In genomic region chr6:52164626-52165440, GRCm38 (mm10) we compare ENCODE assay signal across 8 mouse cellular contexts. TPM values are rescaled to one million over a fixed set of nuclear protein-coding genes. Genes with fewer than 3 reads are reported as not detected.
A peak's percentile ranks its signal among the peaks of the same experiment; 100 is the strongest.
DNase-seq lines count a peak whose midpoint lies in the region; ATAC-seq and TF ChIP-seq lines count a peak whose summit lies in the region.

Hoxa2 (minus strand) TSS chr6:52164831.

- no peak within 1 kb of the TSS; the same call in 1 of the 2 replicates for H3K27ac ChIP-seq in thymus, adult 2 months (ENCODE audit: control insufficient read depth, insufficient read depth, low read length)
- H3K27ac ChIP-seq in hindbrain, embryonic 10.5 days = peak within 1 kb of the TSS; percentile 95
- H3K27ac ChIP-seq in limb, embryonic 15.5 days = no peak within 1 kb of the TSS

- no peaks in the 10 kb centered on the region for H3K9me3 ChIP-seq in hindbrain, embryonic 10.5 days
- no peaks in the 10 kb centered on the region for H3K9me3 ChIP-seq in limb, embryonic 15.5 days

- peak within 1 kb of the TSS; percentile 19; the same call in 1 of the 2 replicates for H3K4me3 ChIP-seq in thymus, adult 2 months (ENCODE audit: control insufficient read depth, insufficient read depth, low read length)
- H3K4me3 ChIP-seq in hindbrain, embryonic 10.5 days = peak within 1 kb of the TSS; percentile 81
- peak within 1 kb of the TSS; percentile 30 for H3K4me3 ChIP-seq in limb, embryonic 15.5 days

- WGBS in thymus, adult 2 months = 39% methylated on average over 25 of the region's 25 CpGs
- under 1% methylated on average over 25 of the region's 25 CpGs for WGBS in hindbrain, embryonic 10.5 days
- WGBS in limb, embryonic 15.5 days = 5% methylated on average over 25 of the region's 25 CpGs

- TF ChIP-seq CTCF in thymus, adult 2 months (IDR thresholded peaks at IDR 0.05; ENCODE audit: borderline replicate concordance, control insufficient read depth, extremely low read depth, insufficient read depth, low read length, poor library complexity) = no peak

- no peak within 1 kb of the TSS for H3K9ac ChIP-seq in limb, embryonic 15.5 days

- H3K27me3 ChIP-seq in thymus, adult 2 months (ENCODE audit: control insufficient read depth, insufficient read depth, low read length) = peaks cover 5% of the 10 kb centered on the region
- peaks cover 100% of the 10 kb centered on the region for H3K27me3 ChIP-seq in hindbrain, embryonic 10.5 days (ENCODE audit: insufficient read depth, poor library complexity, severe bottlenecking)
- H3K27me3 ChIP-seq in limb, embryonic 15.5 days = peaks cover 75% of the 10 kb centered on the region

- TF ChIP-seq POLR2A in thymus, adult 2 months (IDR thresholded peaks at IDR 0.05; ENCODE audit: control insufficient read depth, extremely low read depth, insufficient read depth, low read length, poor library complexity) = no peak

- H3K4me2 ChIP-seq in limb, embryonic 15.5 days = peak within 1 kb of the TSS; percentile 40

- ATAC-seq in limb, embryonic 15.5 days (ENCODE audit: insufficient number of reproducible peaks, low FRiP score, low TSS enrichment, low read depth) = no peak

- no peaks in the 10 kb centered on the region for H3K36me3 ChIP-seq in thymus, adult 2 months (ENCODE audit: control insufficient read depth, insufficient read depth, low read length)
- H3K36me3 ChIP-seq in hindbrain, embryonic 10.5 days = no peaks in the 10 kb centered on the region; the same call in 1 of the 2 replicates
- peaks cover 1% of the 10 kb centered on the region; the same call in 1 of the 2 replicates for H3K36me3 ChIP-seq in limb, embryonic 15.5 days

- no peak for DNase-seq in thymus, adult 2 months
- no peak for DNase-seq in thymus, postnatal 4 days
- DNase-seq in hindbrain, embryonic 10.5 days (ENCODE audit: low spot score) = peak; percentile 83
- DNase-seq in testis, postnatal 10 days (ENCODE audit: low spot score) = peak; percentile 41
- no peak for DNase-seq in T-cell, adult 2 months (ENCODE audit: low spot score)
- DNase-seq in cerebellum, adult 11-12 months = no peak
- no peak for DNase-seq in cerebellum, postnatal 4 days (ENCODE audit: low spot score in 2 of 2)

- H3K4me1 ChIP-seq in thymus, adult 2 months (replicated peaks; ENCODE audit: control insufficient read depth, insufficient read depth, low read length) = peaks cover 2% of the 10 kb centered on the region; the same call in 1 of the 2 replicates
- H3K4me1 ChIP-seq in hindbrain, embryonic 10.5 days (replicated peaks) = peaks cover 15% of the 10 kb centered on the region
- H3K4me1 ChIP-seq in limb, embryonic 15.5 days = peaks cover 36% of the 10 kb centered on the region

RNA-seq across cellular contexts. Expression of gene Hoxa2, which starts in this region (rescaled TPM):
- 0.85 and 1.4 TPM in 2 replicates for polyA plus RNA-seq in thymus, adult 2 months (2012; rRNA removed)
- polyA plus RNA-seq in hindbrain, embryonic 10.5 days (2016; fragmentation: Nextera tagmentation; extraction: Ambion mirVana) = 31.4 and 56.9 TPM in 2 replicates
- polyA plus RNA-seq in limb, embryonic 15.5 days (2015; fragmentation: Nextera tagmentation; extraction: Ambion mirVana) = 0.59 and 0.76 TPM in 2 replicates

Comparison
In these comparisons a context has a peak if more than half of its experiments do, and no peak if none do; other contexts are left out.
1. RNA of gene Hoxa2 (polyA plus RNA-seq): 31.4 to 56.9 TPM in hindbrain, embryonic 10.5 days; 0.85 to 1.4 TPM in thymus, adult 2 months and 0.59 to 0.76 TPM in limb, embryonic 15.5 days; every median in the first group is over 10 times any median in the second.
2. DNase-seq: peak in hindbrain, embryonic 10.5 days (single experiment) and testis, postnatal 10 days (single experiment); none in thymus, adult 2 months (single experiment), thymus, postnatal 4 days (single experiment), T-cell, adult 2 months (single experiment), cerebellum, adult 11-12 months (single experiment) and cerebellum, postnatal 4 days (0 of 2).
3. H3K4me3 ChIP-seq: peak in every context shown above with its lines; median percentile 81 in hindbrain, embryonic 10.5 days; 30 in limb, embryonic 15.5 days; 19 in thymus, adult 2 months.